Mouse (Mus musculus) stomach, embryonic 14.5 days (tissue): Measurements from ENCODE around the gene Map4k1. TPM values are rescaled to one million over a fixed set of nuclear protein-coding genes. Genes with fewer than 3 reads are reported as not detected.

ENCODE experiments used
- ATAC-seq: fragments of 200-750 bp; cut with Nextera tagmentation; 2 replicates; pipeline ENCODE4 v1.8.0; 2017; ENCODE audit warnings: low read depth, moderate TSS enrichment; ENCODE audit not compliant: insufficient number of reproducible peaks, insufficient read depth, low FRiP score
- H3K27ac ChIP-seq: fragments of 300-500 bp; sonication (generic); 2 replicates; pipeline ENCODE4 v1.5.1; 2014; ENCODE audit warnings: mild to moderate bottlenecking, low read length, moderate library complexity, mixed read lengths
- H3K27me3 ChIP-seq: fragments of 300-500 bp; sonication (generic); 2 replicates; pipeline ENCODE4 v1.6.1; 2014; ENCODE audit warnings: low read length, control low read depth, mixed read lengths; ENCODE audit not compliant: control insufficient read depth, insufficient read depth
- H3K36me3 ChIP-seq: fragments of 300-500 bp; sonication (generic); 2 replicates; pipeline ENCODE4 v1.6.1; 2014; ENCODE audit warnings: mild to moderate bottlenecking, control low read depth, low read length, moderate library complexity, mixed read lengths; ENCODE audit not compliant: control insufficient read depth, insufficient read depth
- H3K4me1 ChIP-seq: fragments of 300-500 bp; sonication (generic); 2 replicates; pipeline ENCODE4 v1.6.1; 2014; ENCODE audit warnings: low read length, control low read depth, mixed read lengths; ENCODE audit not compliant: control insufficient read depth, insufficient read depth
- H3K4me2 ChIP-seq: fragments of 300-500 bp; sonication (generic); replicated peaks from 2 replicates; pipeline ENCODE4 v1.6.1; 2014; ENCODE audit warnings: low read depth, low read length, control low read depth
- H3K4me3 ChIP-seq: fragments of 300-500 bp; sonication (generic); 2 replicates; pipeline ENCODE4 v1.5.1; 2014; ENCODE audit warnings: low read depth, low read length, control low read depth
- H3K9ac ChIP-seq: fragments of 300-500 bp; sonication (generic); replicated peaks from 2 replicates; pipeline ENCODE4 v1.6.1; 2014; ENCODE audit warnings: low read depth, mild to moderate bottlenecking, control low read depth, low read length, moderate library complexity, mixed read lengths
- H3K9me3 ChIP-seq: fragments of 300-500 bp; sonication (generic); 2 replicates; pipeline ENCODE4 v1.6.1; 2016; ENCODE audit warnings: low read depth, low read length, control low read depth; ENCODE audit not compliant: control insufficient read depth
- WGBS: fragments of 180-500 bp; shearing (Covaris S2); extraction: QIAGEN DNeasy Blood & Tissue Kit; methylation state at CpG from one replicate; pipeline ENCODE4 v1.1.7; 2014; 5-methylcytosine and 5-hydroxymethylcytosine counted together
- polyA plus RNA-seq: library from polyadenylated mRNA; unstranded; fragments of >200 nt; fragmentation: Nextera tagmentation; extraction: Ambion mirVana; gene quantifications from 2 replicates; pipeline ENCODE4 v1.2.1, GENCODE M21; 2014

The Map4k1 gene
- 8.5 and 11.3 TPM in 2 replicates for polyA plus RNA-seq

DNA sequence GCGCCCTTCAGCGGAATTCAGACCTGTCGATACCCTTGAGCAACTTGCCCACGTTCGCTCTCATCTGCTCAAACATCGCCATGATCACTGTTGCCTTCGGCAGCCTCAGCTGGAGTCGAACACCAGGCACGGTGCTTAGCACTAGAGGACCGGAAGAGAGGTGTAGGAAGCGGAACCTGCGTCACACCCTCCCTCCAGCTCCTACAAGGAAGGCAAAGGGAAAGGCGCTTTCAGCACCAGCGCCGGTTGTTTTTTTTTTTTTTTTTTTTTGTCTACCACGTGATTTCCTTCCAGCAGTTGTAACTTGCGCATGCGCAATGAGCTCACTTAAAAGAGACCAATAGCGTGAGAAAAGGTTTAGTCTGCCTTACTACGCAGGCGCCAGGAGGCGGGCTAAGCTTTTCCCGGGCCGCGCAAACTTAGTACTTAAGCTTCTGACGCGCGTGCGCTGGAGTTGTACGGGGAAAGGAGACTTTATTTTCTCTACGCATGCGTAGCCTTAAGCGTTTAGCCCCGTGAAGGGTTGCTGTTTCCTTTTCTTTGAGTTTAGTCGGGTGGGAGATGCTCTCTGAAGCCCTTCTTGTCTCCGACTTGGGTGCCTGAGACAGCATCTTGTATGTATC is at the start of gene Map4k1, which contains the start of gene Eif3k:
Gene Map4k1, plus strand, starts transcription at position 400 of the 623 bp plus-strand sequence.
Gene Eif3k, minus strand, starts transcription at position 214 of the 623 bp plus-strand sequence.
- Histone ChIP-seq H3K9me3 (no peaks in the 10 kb centered on the region), H3K4me2 (peak within 1 kb of the TSS; percentile 91), H3K4me1 (peaks cover 7% of the 10 kb centered on the region; the same call in 1 of the 2 replicates), H3K9ac (peak within 1 kb of the TSS; percentile 71), H3K36me3 (peaks cover 24% of the 10 kb centered on the region), H3K27me3 (no peaks in the 10 kb centered on the region), H3K27ac (peak within 1 kb of the TSS; percentile 87), H3K4me3 (peak within 1 kb of the TSS; percentile 87)
- under 1% methylated on average over 36 of the region's 36 CpGs for WGBS
- peak; percentile 92 for ATAC-seq

DNA sequence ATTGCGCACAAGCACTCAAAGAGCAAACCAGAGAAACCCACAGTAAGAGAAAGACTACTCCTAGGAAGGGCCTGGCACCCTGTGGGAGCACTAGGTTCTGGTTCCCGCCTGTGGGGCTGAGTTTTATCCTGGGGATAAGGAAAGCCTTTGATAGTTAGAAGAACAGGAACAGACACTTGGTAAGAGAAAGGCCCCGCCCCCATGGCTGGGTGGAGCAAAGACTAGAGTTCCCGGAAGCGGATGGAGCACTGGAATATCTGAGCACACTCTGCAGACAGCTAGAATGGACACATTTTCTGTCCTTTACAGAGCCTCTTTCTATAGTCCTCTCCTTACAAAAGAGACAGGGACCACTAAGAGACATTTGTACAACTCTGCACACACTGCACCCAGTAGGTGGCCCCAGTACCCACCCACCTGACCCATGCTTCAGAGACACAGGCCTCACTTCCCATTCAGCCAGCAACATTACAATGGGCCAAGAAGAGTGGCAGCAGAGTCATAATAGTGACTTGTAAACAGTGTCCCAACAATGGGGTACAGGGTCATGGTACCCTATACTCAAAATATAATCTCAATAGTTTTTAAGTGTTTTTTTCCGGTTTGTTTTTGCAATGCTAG is 49.3 kb upstream of the Map4k1 start:
- H3K27me3 ChIP-seq: no peaks in the 10 kb centered on the region
- H3K36me3 ChIP-seq: no peaks in the 10 kb centered on the region; the same call in 1 of the 2 replicates
- H3K4me1 ChIP-seq: peaks cover 57% of the 10 kb centered on the region
- H3K9ac ChIP-seq: no peak overlapping the region
- no peak overlapping the region for H3K4me2 ChIP-seq
- no peak overlapping the region for H3K27ac ChIP-seq
- ATAC-seq: no peak
- H3K4me3 ChIP-seq: no peak overlapping the region
- 61% methylated on average over 6 of the region's 6 CpGs for WGBS
- no peaks in the 10 kb centered on the region for H3K9me3 ChIP-seq

DNA sequence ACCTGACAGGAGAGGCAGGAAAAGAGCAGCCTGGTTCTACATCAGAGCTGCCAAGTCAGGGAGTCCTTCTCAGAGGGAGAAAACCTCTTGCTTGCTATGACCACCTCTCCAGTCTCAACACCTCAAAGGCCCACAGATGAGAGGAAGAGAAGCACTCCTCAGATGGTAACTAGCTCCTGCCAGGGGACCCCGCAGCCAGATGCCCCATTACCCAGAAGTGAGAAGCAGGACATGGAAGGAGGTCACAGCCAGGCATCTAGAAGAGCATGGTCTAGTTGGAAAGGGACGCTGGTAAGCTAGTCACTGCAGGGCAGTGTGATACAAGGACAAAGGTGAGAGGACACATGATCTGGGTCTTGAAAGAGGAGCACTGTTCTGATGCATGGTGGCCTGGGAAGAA is 48.0 kb upstream of the Map4k1 start:
- H3K36me3 ChIP-seq: no peaks in the 10 kb centered on the region; the same call in 1 of the 2 replicates
- H3K9ac ChIP-seq: no peak overlapping the region
- 90% methylated on average over 2 of the region's 2 CpGs for WGBS
- no peak overlapping the region for H3K4me2 ChIP-seq
- no peak overlapping the region for H3K27ac ChIP-seq
- no peaks in the 10 kb centered on the region for H3K27me3 ChIP-seq
- H3K4me3 ChIP-seq: no peak overlapping the region
- H3K9me3 ChIP-seq: no peaks in the 10 kb centered on the region
- H3K4me1 ChIP-seq: peaks cover 57% of the 10 kb centered on the region
- ATAC-seq: no peak

DNA sequence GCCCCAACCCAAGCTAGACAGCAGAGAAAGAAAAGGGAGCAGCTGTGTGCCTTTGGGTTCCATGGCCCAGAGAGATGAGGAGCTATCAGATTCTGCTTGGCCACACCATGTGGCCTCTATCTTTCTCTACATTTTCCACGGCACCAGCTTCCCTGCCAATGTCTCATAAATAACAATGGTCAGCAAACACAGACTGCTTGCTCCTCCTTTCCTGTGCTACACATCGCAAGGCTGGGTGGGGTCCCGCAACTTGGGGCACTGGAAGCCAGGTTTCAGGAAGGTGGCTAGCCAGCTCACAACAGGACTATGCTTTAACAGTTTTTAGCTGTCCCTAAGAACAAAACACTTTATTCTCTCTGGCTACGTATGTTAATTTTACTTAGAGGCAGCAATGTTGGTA is 45.1 kb upstream of the Map4k1 start:
- H3K4me2 ChIP-seq: no peak overlapping the region
- no peaks in the 10 kb centered on the region; the same call in 1 of the 2 replicates for H3K36me3 ChIP-seq
- H3K9ac ChIP-seq: no peak overlapping the region
- peak overlapping the region; percentile 69 for H3K27ac ChIP-seq
- H3K4me1 ChIP-seq: peaks cover 49% of the 10 kb centered on the region
- no peak overlapping the region for H3K4me3 ChIP-seq
- no peaks in the 10 kb centered on the region for H3K27me3 ChIP-seq
- H3K9me3 ChIP-seq: no peaks in the 10 kb centered on the region
- no peak for ATAC-seq
- WGBS: 47% methylated on average over 4 of the region's 4 CpGs

DNA sequence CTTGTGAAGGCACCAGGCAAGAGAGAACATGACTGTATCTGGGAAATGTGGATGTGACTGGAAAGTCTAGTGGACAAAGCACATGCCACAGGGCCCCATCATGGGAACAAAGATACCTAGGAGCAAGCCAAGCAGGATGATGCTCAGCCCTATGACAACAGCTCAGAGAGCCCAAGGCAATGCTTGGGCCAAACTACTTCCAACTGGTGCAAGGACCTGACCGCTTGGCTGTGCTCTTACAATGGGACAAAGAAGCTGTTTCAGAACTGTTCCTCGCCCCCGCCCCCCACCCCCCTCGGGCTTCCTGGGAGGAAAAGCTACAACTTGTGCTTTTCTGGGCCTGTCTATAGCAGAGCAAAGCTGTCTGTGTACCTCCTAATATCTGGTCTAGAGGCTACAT is 43.2 kb upstream of the Map4k1 start:
- peak overlapping the region; percentile 6; the same call in 1 of the 2 replicates for H3K27ac ChIP-seq
- H3K4me3 ChIP-seq: no peak overlapping the region
- no peak overlapping the region for H3K4me2 ChIP-seq
- H3K36me3 ChIP-seq: no peaks in the 10 kb centered on the region; the same call in 1 of the 2 replicates
- H3K4me1 ChIP-seq: peaks cover 52% of the 10 kb centered on the region
- ATAC-seq: no peak
- 77% methylated on average over 4 of the region's 4 CpGs for WGBS
- no peak overlapping the region for H3K9ac ChIP-seq
- no peaks in the 10 kb centered on the region for H3K27me3 ChIP-seq
- no peaks in the 10 kb centered on the region for H3K9me3 ChIP-seq

DNA sequence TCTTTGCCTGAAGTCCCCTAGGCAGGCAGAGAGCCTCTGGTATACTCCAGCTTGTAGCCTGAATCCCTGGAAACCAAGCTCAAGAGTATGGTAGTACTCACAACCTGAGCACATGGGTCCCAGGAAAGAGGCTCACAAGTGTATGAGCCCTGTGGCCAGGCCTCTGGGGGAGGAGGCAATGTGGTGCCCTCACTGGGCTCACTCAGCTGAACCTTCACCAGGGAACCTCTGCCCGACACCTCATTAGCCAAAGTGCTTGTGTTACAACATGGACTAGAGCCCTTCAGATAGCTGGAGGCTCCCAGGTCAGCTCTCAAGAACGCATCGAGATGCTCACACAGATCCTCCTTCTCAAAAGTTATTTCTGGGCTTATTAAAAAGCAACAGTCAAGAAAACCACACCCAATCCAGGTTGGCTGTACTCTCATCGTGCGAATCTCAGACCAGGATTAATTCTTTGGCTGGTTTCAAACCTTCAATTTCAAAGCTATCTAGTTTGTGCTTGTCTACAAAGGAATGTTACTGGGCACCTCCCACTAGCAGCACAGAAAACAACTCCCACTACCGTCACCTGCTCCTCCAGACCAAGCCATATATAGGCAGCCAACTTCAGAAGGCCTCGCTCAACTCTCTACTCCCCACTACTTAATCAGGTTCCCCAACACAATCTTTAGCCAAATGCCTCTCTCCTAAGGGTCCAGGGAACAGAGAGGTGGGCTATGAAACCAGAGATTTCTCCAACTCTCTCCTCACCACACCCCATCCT is 42.2 kb upstream of the Map4k1 start:
- Histone ChIP-seq H3K27me3 (no peaks in the 10 kb centered on the region), H3K9ac (no peak overlapping the region), H3K4me3 (no peak overlapping the region), H3K4me1 (peaks cover 57% of the 10 kb centered on the region), H3K9me3 (no peaks in the 10 kb centered on the region), H3K4me2 (no peak overlapping the region), H3K27ac (peak overlapping the region; percentile 59; the same call in 1 of the 2 replicates), H3K36me3 (no peaks in the 10 kb centered on the region; the same call in 1 of the 2 replicates)
- no peak for ATAC-seq
- 68% methylated on average over 7 of the region's 7 CpGs for WGBS

DNA sequence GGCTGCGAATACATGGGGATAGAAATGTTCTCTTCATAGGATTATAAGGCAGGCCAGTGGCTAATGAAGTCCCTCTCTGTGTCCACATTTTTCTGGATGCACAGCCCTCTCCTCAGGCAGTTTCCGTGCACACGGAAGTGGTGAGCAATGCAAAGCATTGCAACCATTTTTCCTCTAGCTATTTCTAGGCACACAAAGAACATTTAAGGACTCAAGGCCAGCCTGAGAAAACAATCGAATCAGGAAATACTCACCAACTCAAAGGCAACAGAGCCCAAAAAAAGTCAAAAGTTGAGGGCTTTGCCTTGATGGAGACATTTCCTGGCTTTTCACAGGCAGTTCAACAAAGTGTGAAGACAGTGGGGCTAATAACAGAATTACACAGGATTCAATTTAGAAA is 40.7 kb upstream of the Map4k1 start:
- peak overlapping the region; percentile 59; the same call in 1 of the 2 replicates for H3K27ac ChIP-seq
- H3K27me3 ChIP-seq: no peaks in the 10 kb centered on the region
- H3K9ac ChIP-seq: no peak overlapping the region
- no peak overlapping the region for H3K4me2 ChIP-seq
- 66% methylated on average over 4 of the region's 4 CpGs for WGBS
- peaks cover 69% of the 10 kb centered on the region for H3K4me1 ChIP-seq
- no peaks in the 10 kb centered on the region; the same call in 1 of the 2 replicates for H3K36me3 ChIP-seq
- no peak overlapping the region for H3K4me3 ChIP-seq
- no peaks in the 10 kb centered on the region for H3K9me3 ChIP-seq
- ATAC-seq: no peak

DNA sequence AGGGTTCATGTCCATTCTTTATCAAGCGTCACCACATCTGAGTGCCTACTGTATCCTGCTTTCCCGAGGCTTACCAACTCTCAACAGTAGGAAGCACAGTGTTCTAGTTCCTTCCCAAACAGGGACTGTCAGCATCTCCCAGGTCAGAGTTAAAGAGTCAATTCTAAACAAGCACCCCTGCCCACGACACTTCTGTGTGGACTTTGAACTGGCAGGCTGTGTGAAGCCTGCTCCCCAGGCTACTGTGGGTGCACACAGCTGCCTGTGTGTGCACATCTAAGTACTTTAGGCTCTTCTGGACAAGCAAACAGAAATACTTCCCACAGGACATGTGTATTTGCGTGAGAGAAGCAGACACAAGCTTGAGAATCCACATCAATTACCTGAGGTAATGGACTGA is 40.3 kb upstream of the Map4k1 start:
- WGBS: 57% methylated on average over 4 of the region's 4 CpGs
- H3K9me3 ChIP-seq: no peaks in the 10 kb centered on the region
- peak overlapping the region; percentile 59; the same call in 1 of the 2 replicates for H3K27ac ChIP-seq
- no peak overlapping the region for H3K9ac ChIP-seq
- no peaks in the 10 kb centered on the region for H3K36me3 ChIP-seq
- no peak overlapping the region for H3K4me2 ChIP-seq
- no peak for ATAC-seq
- H3K4me1 ChIP-seq: peaks cover 70% of the 10 kb centered on the region
- no peaks in the 10 kb centered on the region for H3K27me3 ChIP-seq
- H3K4me3 ChIP-seq: no peak overlapping the region
